Mouse (Mus musculus) embryonic facial prominence, embryonic 10.5 days (tissue): ENCODE measurements around the gene Gm3187. TPM values are rescaled to one million over a fixed set of nuclear protein-coding genes. Genes with fewer than 3 reads are reported as not detected.
"Not testable (repeated sequence)": the region's sequence is repeated elsewhere in the genome, so short reads cannot be mapped to it uniquely, and the experiment has no call there.

Source experiments
- DNase-seq: peaks from one replicate; pipeline ENCODE4 v3.0.0-alpha.2; 2017; ENCODE audit warnings: low spot score
- H3K27ac ChIP-seq: fragments of 300-500 bp; sonication (generic); replicated peaks from 2 replicates; pipeline ENCODE4 v1.5.1; 2016; ENCODE audit warnings: mild to moderate bottlenecking
- H3K27me3 ChIP-seq: fragments of 300-500 bp; sonication (generic); replicated peaks from 2 replicates; pipeline ENCODE4 v1.6.1; 2016; ENCODE audit warnings: low read depth, mild to moderate bottlenecking; ENCODE audit not compliant: poor library complexity, severe bottlenecking
- H3K36me3 ChIP-seq: fragments of 300-500 bp; sonication (generic); replicated peaks from 2 replicates; pipeline ENCODE4 v1.6.1; 2016; ENCODE audit warnings: mild to moderate bottlenecking, moderate library complexity
- H3K4me1 ChIP-seq: fragments of 300-500 bp; sonication (generic); 2 replicates; pipeline ENCODE4 v1.6.1; 2016
- H3K4me3 ChIP-seq: fragments of 300-500 bp; sonication (generic); 2 replicates; pipeline ENCODE4 v1.5.1; 2016; ENCODE audit warnings: mild to moderate bottlenecking, moderate library complexity
- H3K9me3 ChIP-seq: fragments of 300-500 bp; sonication (generic); 2 replicates; pipeline ENCODE4 v1.6.1; 2016; ENCODE audit warnings: mild to moderate bottlenecking
- WGBS: fragments of 180-500 bp; shearing (Covaris S2); methylation state at CpG from one replicate; pipeline ENCODE4 v1.1.7; 2016; 5-methylcytosine and 5-hydroxymethylcytosine counted together
- polyA plus RNA-seq: library from polyadenylated mRNA; unstranded; fragments of >200 nt; fragmentation: Nextera tagmentation; extraction: Ambion mirVana; gene quantifications from 2 replicates; pipeline ENCODE4 v1.2.1, GENCODE M21; 2016

Gene Gm3187
- polyA plus RNA-seq: not detected in 2 replicates

- WGBS: 87% methylated on average over 4 of the region's 5 CpGs
- H3K27me3 ChIP-seq, H3K36me3 ChIP-seq, H3K27ac ChIP-seq, H3K4me3 ChIP-seq, DNase-seq, H3K4me1 ChIP-seq, H3K9me3 ChIP-seq: not testable (repeated sequence)
These were observed at the start of gene Gm3187 for GRCm38 (mm10) chr14:5483907-5484306. Gene Gm3187, plus strand, starts transcription at chr14:5484207.

GRCm38 (mm10) chr14:5455367-5455766 lies 28.6 kb upstream of the Gm3187 start, which contains the start of gene Gm3194:
Gene Gm3194, minus strand, starts transcription at chr14:5455467.
- not testable (repeated sequence) for H3K36me3 ChIP-seq, H3K4me3 ChIP-seq, H3K27ac ChIP-seq, H3K9me3 ChIP-seq, DNase-seq, H3K4me1 ChIP-seq, H3K27me3 ChIP-seq
- whole genome bisulfite sequencing: no CpG with 5 or more reads among the region's 3 CpGs

GRCm38 (mm10) chr14:5460469-5460868 lies 23.5 kb upstream of the Gm3187 start:
- not testable (repeated sequence) for H3K27ac ChIP-seq, H3K4me3 ChIP-seq, DNase-seq, H3K27me3 ChIP-seq, H3K9me3 ChIP-seq, H3K36me3 ChIP-seq, H3K4me1 ChIP-seq
- no CpG with 5 or more reads among the region's 19 CpGs for WGBS

GRCm38 (mm10) chr14:5477730-5478129 lies 6.3 kb upstream of the Gm3187 start, which contains the start of gene Gm8246:
Gene Gm8246, minus strand, starts transcription at chr14:5477830.
- DNase-seq, H3K4me3 ChIP-seq, H3K27ac ChIP-seq, H3K27me3 ChIP-seq, H3K9me3 ChIP-seq, H3K36me3 ChIP-seq, H3K4me1 ChIP-seq: not testable (repeated sequence)
- WGBS: no CpG with 5 or more reads among the region's 3 CpGs

GRCm38 (mm10) chr14:5501374-5501773 lies 17.4 kb downstream of the Gm3187 start, which contains the start of gene Gm3488:
Gene Gm3488, plus strand, starts transcription at chr14:5501674.
- no CpG with 5 or more reads among the region's 35 CpGs for WGBS
- not testable (repeated sequence) for H3K36me3 ChIP-seq, H3K27me3 ChIP-seq, H3K27ac ChIP-seq, H3K4me3 ChIP-seq, H3K4me1 ChIP-seq, H3K9me3 ChIP-seq, DNase-seq

- not testable (repeated sequence) for DNase-seq, H3K4me3 ChIP-seq, H3K36me3 ChIP-seq, H3K4me1 ChIP-seq, H3K27me3 ChIP-seq, H3K27ac ChIP-seq, H3K9me3 ChIP-seq
- WGBS: no CpG with 5 or more reads among the region's 2 CpGs
These were observed 54.2 kb downstream of the Gm3187 start, which contains the start of gene Gm3532 for GRCm38 (mm10) chr14:5538196-5538595. Gene Gm3532, plus strand, starts transcription at chr14:5538496.

Other genes with a start within 250 kb of the Gm3187 start
- gene Gm3526, start 223.6 kb upstream of the Gm3187 start, polyA plus RNA-seq: not detected in 2 replicates
- gene Gm3542, start 149.3 kb upstream of the Gm3187 start, polyA plus RNA-seq: not detected in 2 replicates
- gene Gm3500, start 95.2 kb upstream of the Gm3187 start, polyA plus RNA-seq: 0.22 TPM in 1 of 2 replicates, not detected in the other
- gene Gm3194, start 28.7 kb upstream of the Gm3187 start, polyA plus RNA-seq: 0.58 and 1.2 TPM in 2 replicates
- gene Gm8246, start 6.4 kb upstream of the Gm3187 start, polyA plus RNA-seq: not detected in 2 replicates
- 1.6 and 1.8 TPM in 2 replicates for gene Gm3488, start 17.5 kb downstream of the Gm3187 start, polyA plus RNA-seq
- gene Gm3532, start 54.3 kb downstream of the Gm3187 start, polyA plus RNA-seq: not detected in 2 replicates
- gene Gm8265, start 148.8 kb downstream of the Gm3187 start, polyA plus RNA-seq: not detected in 2 replicates
- not detected in 2 replicates for gene Gm9603, start 203.2 kb downstream of the Gm3187 start, polyA plus RNA-seq